Mouse (Mus musculus): ENCODE data around the gene C1rb.
"Not testable (repeated sequence)": the region's sequence is repeated elsewhere in the genome, so short reads cannot be mapped to it uniquely, and the experiment has no call there.

Gene C1rb

GRCm38 (mm10) chr6:124570026-124570425 lies at the start of gene C1rb:
Gene C1rb (plus strand): TSS chr6:124570294.
- peak; percentile 55 for DNase-seq

- not testable (repeated sequence) for DNase-seq
Observed at GRCm38 (mm10) chr6:124522082-124522481, 48.0 kb upstream of the C1rb start.

DNA sequence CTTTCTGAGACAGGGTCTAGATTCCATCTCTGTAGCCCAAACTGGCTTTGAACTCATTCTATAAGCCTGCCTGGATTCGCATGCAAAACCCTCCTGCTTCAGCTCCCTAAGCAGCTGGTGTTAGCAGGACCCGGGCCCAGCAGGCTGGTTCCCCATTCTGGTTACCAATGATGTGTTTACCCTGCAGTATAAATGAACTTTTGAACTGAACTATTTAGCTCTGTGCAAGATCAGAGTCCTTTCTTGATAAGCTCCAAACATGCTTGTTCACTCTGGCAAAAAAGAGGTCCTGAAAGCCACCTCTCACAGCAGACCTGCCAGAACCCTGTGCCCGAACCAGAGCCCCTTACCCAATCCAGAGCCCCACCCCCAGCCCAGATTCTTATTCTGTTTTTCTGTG lies 42.2 kb upstream of the C1rb start:
- DNase-seq, result peak; percentile 9

DNA sequence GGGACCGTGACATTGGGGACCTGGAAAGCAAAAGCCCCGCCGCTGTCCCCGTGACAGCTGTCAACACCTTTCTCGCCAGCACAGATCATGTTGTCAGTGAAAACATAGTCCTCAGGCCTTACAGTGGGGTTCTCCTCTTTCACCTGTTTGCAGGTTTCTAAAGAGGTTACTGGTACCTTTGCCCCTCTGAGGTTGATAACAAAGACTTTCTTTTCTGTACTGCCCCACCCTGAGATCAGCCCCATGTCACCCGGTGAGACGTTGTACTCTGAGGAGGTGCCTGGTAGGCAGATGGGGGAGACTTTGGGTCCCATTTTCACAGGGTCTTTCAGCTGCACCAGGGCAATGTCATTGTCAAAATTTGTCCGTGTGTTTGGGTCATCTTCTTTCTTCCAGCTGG lies 39.0 kb upstream of the C1rb start:
- DNase-seq, result no peak

DNA sequence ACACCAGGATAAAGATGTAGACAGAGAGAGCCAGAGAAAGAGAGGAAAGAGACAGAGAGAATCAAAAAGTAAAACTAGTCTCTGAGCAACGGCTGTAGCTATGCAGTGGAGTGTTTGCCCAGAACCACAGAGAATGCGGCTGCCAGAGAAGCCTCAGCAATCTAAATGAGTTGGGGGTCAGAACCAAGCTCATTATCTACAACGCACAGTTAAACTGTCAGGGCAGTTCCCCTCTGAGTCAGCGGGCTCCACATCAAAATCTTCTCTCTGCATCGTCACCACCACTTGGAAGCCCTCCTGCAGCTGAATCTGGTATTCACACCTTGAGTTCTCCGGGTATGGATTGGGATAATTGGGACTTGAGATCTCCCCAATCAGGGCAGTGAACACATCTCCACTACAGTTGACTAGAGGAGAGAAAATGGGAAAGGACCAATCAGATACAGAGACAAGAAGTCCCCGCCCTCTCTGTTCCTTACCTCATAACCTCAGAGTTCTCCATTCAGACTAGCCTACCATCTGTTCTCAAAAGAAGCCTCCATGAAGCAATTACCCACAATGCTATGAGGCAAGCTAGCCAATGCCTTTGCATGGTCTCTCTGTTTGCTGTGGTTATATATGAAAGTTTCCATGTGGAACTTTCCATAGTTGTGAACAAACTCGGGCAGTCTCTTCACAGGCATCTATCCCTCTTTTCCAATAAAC lies 33.8 kb upstream of the C1rb start:
- DNase-seq, result not testable (repeated sequence)

- not testable (repeated sequence) for DNase-seq
Observed at GRCm38 (mm10) chr6:124541176-124541575, 28.9 kb upstream of the C1rb start.

DNA sequence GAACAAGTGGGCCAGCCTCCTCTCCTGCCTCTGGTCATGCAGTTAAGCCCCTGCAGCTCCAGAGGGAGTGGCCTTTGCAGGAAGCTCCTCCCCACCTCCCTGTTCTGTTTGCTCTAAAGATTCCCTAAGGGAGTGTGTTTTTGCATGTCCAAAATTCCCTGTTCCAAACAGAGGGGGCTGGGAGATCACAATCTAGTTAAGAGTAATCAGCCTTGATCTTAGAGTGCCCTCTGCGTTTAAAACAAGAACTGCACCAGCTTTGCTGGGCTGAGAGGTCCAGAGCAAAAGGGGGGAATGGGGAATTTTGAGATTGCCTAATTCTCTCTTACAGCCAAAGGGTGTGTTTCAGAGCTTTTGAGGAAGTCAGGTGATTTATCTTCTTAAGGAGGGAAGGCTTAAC lies 27.8 kb upstream of the C1rb start, which contains the start of gene C1s1:
TSS of gene C1s1 (minus strand) at position 76 of the 400 bp plus-strand sequence.
- DNase-seq, result peak; percentile 26

DNA sequence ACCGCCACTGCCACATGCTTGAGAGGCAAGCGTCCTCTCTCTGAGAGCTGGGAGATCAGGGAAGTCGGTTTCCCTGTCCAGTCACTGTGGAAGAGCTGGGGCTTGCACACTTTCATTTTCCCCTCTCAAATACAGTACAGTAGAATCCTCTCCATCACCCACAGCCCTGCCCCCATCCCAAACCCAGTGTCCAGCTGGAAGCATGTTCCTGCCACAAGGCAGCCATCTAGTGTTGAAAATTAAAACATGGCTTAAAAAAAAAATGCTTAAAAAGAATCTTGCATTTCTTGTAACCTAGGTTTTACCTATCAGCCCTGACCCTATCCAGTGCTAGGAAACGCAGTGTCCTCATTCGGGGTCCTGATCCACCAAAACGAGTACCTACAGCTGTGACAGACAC lies 25.6 kb upstream of the C1rb start:
- peak; percentile 22 for DNase-seq

- DNase-seq, result no peak
Observed at GRCm38 (mm10) chr6:124545425-124545824, 24.7 kb upstream of the C1rb start.

GRCm38 (mm10) chr6:124547979-124548378 lies 22.1 kb upstream of the C1rb start:
- not testable (repeated sequence) for DNase-seq

DNA sequence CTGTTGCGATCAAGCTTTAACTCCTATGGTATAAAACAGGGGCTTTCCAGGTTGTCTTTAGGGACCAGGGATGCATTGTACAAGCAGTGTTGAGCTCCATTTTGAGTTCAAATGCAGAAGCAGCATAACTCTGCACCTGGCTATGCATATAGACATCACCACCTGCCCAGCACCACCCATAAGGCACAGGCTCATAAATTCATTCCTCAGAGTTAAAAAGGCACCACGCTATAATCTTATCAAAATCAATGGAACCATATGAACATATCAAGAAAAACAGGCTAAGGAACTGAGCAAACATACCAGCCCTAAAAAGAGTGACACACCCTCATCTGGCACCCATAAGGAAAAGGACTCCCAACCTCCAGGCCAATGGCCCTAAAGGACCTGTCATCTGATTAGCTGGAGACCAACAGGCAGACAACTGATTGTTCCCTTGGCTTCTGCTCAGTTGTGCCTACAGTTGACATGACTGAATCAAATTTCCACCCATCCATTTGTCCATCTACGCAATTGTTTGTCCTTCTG lies 21.0 kb upstream of the C1rb start:
- no peak for DNase-seq

DNA sequence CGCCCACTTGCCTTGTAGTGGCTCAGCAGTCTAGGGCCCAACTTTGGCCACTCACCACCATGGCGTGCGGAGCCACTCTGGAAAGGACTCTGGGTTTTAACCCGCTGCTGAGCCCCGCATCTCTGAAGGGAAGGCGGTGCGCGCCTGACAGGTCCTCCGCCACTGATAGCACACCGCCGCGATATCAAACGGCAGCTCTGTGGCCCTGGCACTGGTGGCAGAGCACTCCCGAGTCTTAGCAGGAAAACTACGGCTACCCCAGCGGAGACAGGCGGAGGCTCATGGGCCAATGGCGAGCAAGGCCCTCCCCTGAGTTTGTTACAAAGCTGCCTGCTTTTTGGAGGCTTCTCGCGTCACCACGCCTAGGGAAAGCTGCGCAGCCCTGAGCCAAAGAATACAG lies 17.3 kb upstream of the C1rb start:
- DNase-seq, result no peak

- DNase-seq, result not testable (repeated sequence)
Observed at GRCm38 (mm10) chr6:124555956-124556355, 14.1 kb upstream of the C1rb start.

DNA sequence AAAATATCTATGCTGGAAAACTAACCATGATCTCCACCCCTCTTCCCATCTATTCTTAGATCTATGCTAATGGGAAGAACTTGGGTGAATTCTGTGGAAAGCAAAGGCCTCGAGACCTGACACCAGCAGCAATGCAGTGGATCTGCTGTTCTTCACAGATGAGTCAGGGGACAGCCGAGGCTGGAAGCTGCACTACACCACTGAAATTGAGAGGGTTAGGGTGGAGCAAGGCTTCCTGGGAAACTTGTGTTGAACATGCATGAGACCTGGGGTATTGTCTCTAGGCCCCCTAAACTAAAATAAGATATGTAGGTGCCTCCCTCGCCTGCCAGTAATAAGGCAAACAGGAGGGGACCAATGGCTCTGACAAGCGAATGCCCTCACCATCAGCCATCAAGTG lies 8.9 kb upstream of the C1rb start:
- DNase-seq, result not testable (repeated sequence)

- not testable (repeated sequence) for DNase-seq
Observed at GRCm38 (mm10) chr6:124561611-124562010, 8.5 kb upstream of the C1rb start.

- not testable (repeated sequence) for DNase-seq
Observed at GRCm38 (mm10) chr6:124575155-124575678, 5.1 kb downstream of the C1rb start.

GRCm38 (mm10) chr6:124580155-124580554 lies 10.1 kb downstream of the C1rb start:
- DNase-seq, result not testable (repeated sequence)

DNA sequence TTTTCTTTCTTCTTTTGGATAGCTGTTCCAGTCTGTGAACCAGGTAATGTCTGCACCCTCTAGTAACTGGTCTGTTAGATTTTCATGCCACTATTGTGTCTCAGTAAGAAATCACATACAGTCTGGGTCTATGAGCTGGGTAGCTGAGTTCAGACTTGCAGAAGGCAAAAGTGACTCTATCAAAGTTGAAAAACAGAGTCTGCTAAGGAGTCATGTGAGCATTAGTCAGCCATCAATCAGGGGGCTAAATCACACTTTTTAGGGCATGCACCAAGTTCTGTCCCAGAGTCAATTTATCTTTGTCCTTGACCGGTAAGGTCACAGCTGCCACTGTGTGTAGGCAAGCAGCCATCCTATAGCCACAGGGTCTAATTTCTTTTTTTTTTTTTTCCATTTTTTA lies 12.1 kb downstream of the C1rb start:
- no peak for DNase-seq

DNA sequence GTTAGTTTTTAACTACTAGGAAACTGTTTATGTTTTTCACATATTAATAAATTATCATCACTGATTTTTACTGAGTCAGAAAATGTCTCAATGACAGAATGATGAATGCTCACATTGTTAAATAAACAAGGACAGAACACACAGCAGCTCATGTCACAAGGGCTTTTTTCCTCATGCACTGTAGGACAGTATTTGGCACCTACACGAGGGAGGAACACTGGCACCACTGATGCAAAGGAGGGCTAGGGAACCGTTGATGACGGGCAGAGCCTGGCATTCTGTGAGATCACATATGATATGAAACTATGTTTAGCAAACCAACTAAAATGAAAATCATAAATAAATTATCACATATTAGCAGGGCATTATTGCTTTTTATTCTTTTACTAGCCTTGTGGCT lies 14.8 kb downstream of the C1rb start:
- DNase-seq, result no peak

DNA sequence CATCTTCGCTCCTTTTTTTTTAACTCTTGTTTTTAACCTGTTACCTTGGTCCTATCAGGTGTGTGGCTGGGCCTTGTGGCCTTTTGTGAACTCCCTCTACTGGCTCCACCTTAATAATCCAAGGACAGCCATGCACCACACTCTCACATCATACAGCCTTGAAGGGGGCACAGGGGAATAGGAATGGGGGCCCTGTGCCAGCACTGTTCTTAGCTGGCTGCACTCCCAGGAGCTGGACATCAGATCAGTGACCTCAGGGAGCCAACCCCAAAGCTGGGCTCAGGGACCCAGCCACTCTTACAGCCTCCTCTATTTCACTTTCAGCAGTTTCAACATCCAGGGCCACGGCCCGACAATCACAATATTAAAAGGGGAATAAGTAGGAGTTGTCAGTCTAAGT lies 15.7 kb downstream of the C1rb start:
- no peak for DNase-seq

DNA sequence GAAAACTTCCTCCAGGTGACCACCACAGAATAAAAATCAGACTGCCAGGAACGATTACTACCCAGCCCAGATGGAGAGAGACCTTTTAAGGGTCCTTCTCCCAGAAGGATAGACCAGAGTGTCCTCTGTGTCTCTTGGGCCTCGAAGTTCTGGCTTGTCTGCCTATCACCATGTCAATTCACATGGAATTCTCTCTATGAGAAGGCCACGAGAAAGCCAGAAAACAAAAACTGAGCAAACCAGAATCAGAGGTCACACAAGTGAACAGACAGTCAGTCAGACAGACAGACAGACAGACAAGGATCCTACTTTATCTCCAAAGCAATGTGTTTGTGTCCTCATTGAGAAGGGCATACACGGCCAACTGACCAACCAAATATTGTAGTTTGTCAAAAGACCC lies 16.2 kb downstream of the C1rb start:
- DNase-seq, result no peak

DNA sequence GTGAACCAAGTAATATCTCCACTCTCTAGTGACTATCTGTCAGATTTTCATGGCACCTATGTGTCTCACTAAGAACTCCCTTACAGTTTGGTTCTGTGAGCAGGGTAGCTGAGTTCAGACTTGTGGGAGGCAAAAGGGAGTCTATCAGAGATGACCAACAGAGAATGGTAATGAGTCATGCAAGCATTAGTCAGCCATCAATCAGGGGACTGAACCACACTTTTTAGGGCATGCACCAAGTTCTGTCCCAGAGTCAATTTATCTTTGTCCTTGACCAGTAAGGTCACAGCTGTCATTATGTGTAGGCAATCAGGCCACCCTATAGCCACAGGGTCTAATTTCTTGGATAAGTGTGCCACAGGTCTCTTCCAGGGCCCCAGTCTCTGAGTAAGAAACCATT lies 18.7 kb downstream of the C1rb start:
- no peak for DNase-seq

GRCm38 (mm10) chr6:124592186-124592700 lies 22.1 kb downstream of the C1rb start:
- no peak for DNase-seq

GRCm38 (mm10) chr6:124593121-124593520 lies 23.0 kb downstream of the C1rb start:
- DNase-seq, result no peak
